Mouse (Mus musculus): ENCODE data around the gene Epn3. TPM values are rescaled to one million over a fixed set of nuclear protein-coding genes. Genes with fewer than 3 reads are reported as not detected.

Epn3 gene
- total RNA-seq, 1 experiment from 2014 or later: 0.20 TPM

- no peak for ATAC-seq (replicated peaks in 1 of 2; ENCODE audit: insufficient read depth in 1 of 2, low FRiP score in 2 of 2, low TSS enrichment in 1 of 2, low read depth in 1 of 2, poor library complexity in 2 of 2, severe bottlenecking in 2 of 2)
These were observed 1.7 kb upstream of the Epn3 start for GRCm38 (mm10) chr11:94501482-94501881.

GRCm38 (mm10) chr11:94500362-94500761, 588 bp upstream of the Epn3 start:
- no peak for ATAC-seq (replicated peaks in 1 of 2; ENCODE audit: insufficient read depth in 1 of 2, low FRiP score in 2 of 2, low TSS enrichment in 1 of 2, low read depth in 1 of 2, poor library complexity in 2 of 2, severe bottlenecking in 2 of 2)

GRCm38 (mm10) chr11:94499035-94499434, 739 bp downstream of the Epn3 start:
- ATAC-seq (replicated peaks in 1 of 2; ENCODE audit: insufficient read depth in 1 of 2, low FRiP score in 2 of 2, low TSS enrichment in 1 of 2, low read depth in 1 of 2, poor library complexity in 2 of 2, severe bottlenecking in 2 of 2): no peak

GRCm38 (mm10) chr11:94498093-94498996, 1.4 kb downstream of the Epn3 start:
- peak; percentile 15 to 41; a peak in 1 of 4 replicates for ATAC-seq (replicated peaks in 1 of 2; ENCODE audit: insufficient read depth in 1 of 2, low FRiP score in 2 of 2, low TSS enrichment in 1 of 2, low read depth in 1 of 2, poor library complexity in 2 of 2, severe bottlenecking in 2 of 2)

- no peak for ATAC-seq (replicated peaks in 1 of 2; ENCODE audit: insufficient read depth in 1 of 2, low FRiP score in 2 of 2, low TSS enrichment in 1 of 2, low read depth in 1 of 2, poor library complexity in 2 of 2, severe bottlenecking in 2 of 2)
These were observed 4.4 kb downstream of the Epn3 start for GRCm38 (mm10) chr11:94495415-94495814.

- peak; percentile 60 to 76 for ATAC-seq (replicated peaks in 1 of 2; ENCODE audit: insufficient read depth in 1 of 2, low FRiP score in 2 of 2, low TSS enrichment in 1 of 2, low read depth in 1 of 2, poor library complexity in 2 of 2, severe bottlenecking in 2 of 2)
These were observed 8.1 kb downstream of the Epn3 start for GRCm38 (mm10) chr11:94491749-94492099.

GRCm38 (mm10) chr11:94491035-94491748, 8.6 kb downstream of the Epn3 start:
- ATAC-seq (replicated peaks in 1 of 2; ENCODE audit: insufficient read depth in 1 of 2, low FRiP score in 2 of 2, low TSS enrichment in 1 of 2, low read depth in 1 of 2, poor library complexity in 2 of 2, severe bottlenecking in 2 of 2): peak; percentile 15 to 51; a peak in 1 of 4 replicates

- no peak for ATAC-seq (replicated peaks in 1 of 2; ENCODE audit: insufficient read depth in 1 of 2, low FRiP score in 2 of 2, low TSS enrichment in 1 of 2, low read depth in 1 of 2, poor library complexity in 2 of 2, severe bottlenecking in 2 of 2)
These were observed 10.0 kb downstream of the Epn3 start for GRCm38 (mm10) chr11:94489745-94490144.

- ATAC-seq (replicated peaks in 1 of 2; ENCODE audit: insufficient read depth in 1 of 2, low FRiP score in 2 of 2, low TSS enrichment in 1 of 2, low read depth in 1 of 2, poor library complexity in 2 of 2, severe bottlenecking in 2 of 2): no peak
These were observed 10.8 kb downstream of the Epn3 start for GRCm38 (mm10) chr11:94488767-94489533.

GRCm38 (mm10) chr11:94486001-94486400, 13.8 kb downstream of the Epn3 start, which contains the start of gene Spata20:
TSS of gene Spata20 (minus strand) at chr11:94486179.
- ATAC-seq (replicated peaks in 1 of 2; ENCODE audit: insufficient read depth in 1 of 2, low FRiP score in 2 of 2, low TSS enrichment in 1 of 2, low read depth in 1 of 2, poor library complexity in 2 of 2, severe bottlenecking in 2 of 2): peak; percentile 70 to 80

- no peak for ATAC-seq (replicated peaks in 1 of 2; ENCODE audit: insufficient read depth in 1 of 2, low FRiP score in 2 of 2, low TSS enrichment in 1 of 2, low read depth in 1 of 2, poor library complexity in 2 of 2, severe bottlenecking in 2 of 2)
These were observed 14.6 kb downstream of the Epn3 start for GRCm38 (mm10) chr11:94485223-94485622.

GRCm38 (mm10) chr11:94484636-94485035, 15.1 kb downstream of the Epn3 start:
- ATAC-seq (replicated peaks in 1 of 2; ENCODE audit: insufficient read depth in 1 of 2, low FRiP score in 2 of 2, low TSS enrichment in 1 of 2, low read depth in 1 of 2, poor library complexity in 2 of 2, severe bottlenecking in 2 of 2): no peak

GRCm38 (mm10) chr11:94483921-94484320, 15.9 kb downstream of the Epn3 start:
- ATAC-seq (replicated peaks in 1 of 2; ENCODE audit: insufficient read depth in 1 of 2, low FRiP score in 2 of 2, low TSS enrichment in 1 of 2, low read depth in 1 of 2, poor library complexity in 2 of 2, severe bottlenecking in 2 of 2): no peak

GRCm38 (mm10) chr11:94483436-94483835, 16.3 kb downstream of the Epn3 start:
- ATAC-seq (replicated peaks in 1 of 2; ENCODE audit: insufficient read depth in 1 of 2, low FRiP score in 2 of 2, low TSS enrichment in 1 of 2, low read depth in 1 of 2, poor library complexity in 2 of 2, severe bottlenecking in 2 of 2): no peak

GRCm38 (mm10) chr11:94482738-94483137, 17.0 kb downstream of the Epn3 start:
- no peak for ATAC-seq (replicated peaks in 1 of 2; ENCODE audit: insufficient read depth in 1 of 2, low FRiP score in 2 of 2, low TSS enrichment in 1 of 2, low read depth in 1 of 2, poor library complexity in 2 of 2, severe bottlenecking in 2 of 2)

- ATAC-seq (replicated peaks in 1 of 2; ENCODE audit: insufficient read depth in 1 of 2, low FRiP score in 2 of 2, low TSS enrichment in 1 of 2, low read depth in 1 of 2, poor library complexity in 2 of 2, severe bottlenecking in 2 of 2): no peak
These were observed 17.8 kb downstream of the Epn3 start for GRCm38 (mm10) chr11:94481963-94482362.

- no peak for ATAC-seq (replicated peaks in 1 of 2; ENCODE audit: insufficient read depth in 1 of 2, low FRiP score in 2 of 2, low TSS enrichment in 1 of 2, low read depth in 1 of 2, poor library complexity in 2 of 2, severe bottlenecking in 2 of 2)
These were observed 19.4 kb downstream of the Epn3 start for GRCm38 (mm10) chr11:94480382-94480781.

GRCm38 (mm10) chr11:94477651-94478050, 22.1 kb downstream of the Epn3 start:
- no peak for ATAC-seq (replicated peaks in 1 of 2; ENCODE audit: insufficient read depth in 1 of 2, low FRiP score in 2 of 2, low TSS enrichment in 1 of 2, low read depth in 1 of 2, poor library complexity in 2 of 2, severe bottlenecking in 2 of 2)
